Mouse (Mus musculus): ENCODE results near the gene Mapkap1. TPM values are rescaled to one million over a fixed set of nuclear protein-coding genes. Genes with fewer than 3 reads are reported as not detected.

Mapkap1 gene
- polyA plus RNA-seq, 1 experiment, result 43.7 TPM

DNA sequence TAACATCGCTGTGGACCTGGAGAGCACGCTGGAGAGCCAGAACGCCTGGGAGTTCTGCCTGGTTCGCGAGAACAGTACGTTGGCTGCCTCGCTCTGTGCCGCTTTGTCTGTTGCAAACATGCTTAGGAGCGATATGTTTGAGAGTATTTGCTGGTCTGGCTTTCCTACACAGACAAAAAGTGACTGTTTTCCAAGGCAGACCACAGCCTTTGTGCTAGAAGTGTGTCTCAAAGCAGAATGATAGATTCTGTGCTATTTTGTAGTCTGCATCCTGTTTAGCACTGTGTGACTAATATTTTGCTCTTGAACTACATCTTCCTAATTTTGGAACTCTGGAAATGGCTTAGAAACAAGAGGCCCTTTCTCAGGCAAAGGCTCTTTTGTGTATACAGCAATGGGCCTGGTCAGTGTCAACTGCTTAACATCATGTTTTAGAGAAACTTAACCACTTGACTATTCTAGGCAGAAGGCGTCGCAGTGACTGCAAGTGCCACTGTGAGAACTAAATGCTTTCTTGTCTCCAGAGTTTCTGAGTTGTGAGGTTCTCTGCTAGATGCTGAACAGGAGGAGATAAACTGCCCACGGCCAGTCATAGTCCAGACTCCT lies 156.6 kb downstream of the Mapkap1 start:
- TF ChIP-seq POLR2A (IDR thresholded peaks at IDR 0.05; ENCODE audit: borderline replicate concordance, extremely low read depth, low read depth, low read length) (no peak), CTCF (IDR thresholded peaks at IDR 0.05; ENCODE audit: insufficient read depth, low read length) (no peak)
- DNase-seq, result no peak
- 79% methylated on average over 12 of the region's 12 CpGs for WGBS
- Histone ChIP-seq H3K4me3 (replicated peaks; ENCODE audit: extremely low read depth, low read depth, low read length) (no peak overlapping the region), H3K4me1 (ENCODE audit: control insufficient read depth, insufficient read depth, low read length) (no peaks in the 10 kb centered on the region)

- DNase-seq, result no peak
- TF ChIP-seq CTCF (IDR thresholded peaks at IDR 0.05; ENCODE audit: insufficient read depth, low read length) (no peak), POLR2A (IDR thresholded peaks at IDR 0.05; ENCODE audit: borderline replicate concordance, extremely low read depth, low read depth, low read length) (no peak)
Measured at GRCm38 (mm10) chr2:34563865-34564264, 157.3 kb downstream of the Mapkap1 start.

DNA sequence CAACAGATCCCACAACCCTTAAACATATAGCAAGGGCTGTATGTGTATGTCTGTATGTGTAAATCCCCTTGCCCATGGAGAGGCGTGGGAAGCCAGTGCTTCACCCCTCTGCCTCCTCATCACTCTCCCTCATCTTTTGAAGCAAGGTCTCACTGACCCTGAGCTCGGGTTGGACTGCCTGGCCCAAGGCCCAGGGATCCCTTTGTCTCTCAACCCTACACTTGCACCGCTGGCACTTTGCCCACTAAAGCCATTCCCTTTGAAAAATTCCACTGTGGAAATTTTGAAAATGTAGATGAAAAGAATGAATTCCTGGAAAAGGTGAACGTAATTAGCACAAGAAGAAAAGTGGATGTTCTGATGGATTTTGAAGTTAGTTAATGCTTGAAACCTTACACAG lies 159.6 kb downstream of the Mapkap1 start:
- TF ChIP-seq CTCF (IDR thresholded peaks at IDR 0.05; ENCODE audit: insufficient read depth, low read length), result no peak
- no peak for TF ChIP-seq POLR2A (IDR thresholded peaks at IDR 0.05; ENCODE audit: borderline replicate concordance, extremely low read depth, low read depth, low read length)
- Histone ChIP-seq H3K4me1 (ENCODE audit: control insufficient read depth, insufficient read depth, low read length) (no peaks in the 10 kb centered on the region; the same call in 1 of the 2 replicates), H3K4me3 (replicated peaks; ENCODE audit: extremely low read depth, low read depth, low read length) (no peak overlapping the region)
- DNase-seq, result no peak
- WGBS, result 70% methylated on average over 4 of the region's 4 CpGs

More at GRCm38 (mm10) chr2:34563865-34564264, 157.3 kb downstream of the Mapkap1 start:
- Histone ChIP-seq H3K4me1 (ENCODE audit: control insufficient read depth, insufficient read depth, low read length) (no peaks in the 10 kb centered on the region), H3K4me3 (replicated peaks; ENCODE audit: extremely low read depth, low read depth, low read length) (no peak overlapping the region)

GRCm38 (mm10) chr2:34566601-34567000 lies 160.0 kb downstream of the Mapkap1 start:
- 59% methylated on average over 1 of the region's 1 CpGs for WGBS
- no peak for DNase-seq
- TF ChIP-seq POLR2A (IDR thresholded peaks at IDR 0.05; ENCODE audit: borderline replicate concordance, extremely low read depth, low read depth, low read length), result no peak
- no peak for TF ChIP-seq CTCF (IDR thresholded peaks at IDR 0.05; ENCODE audit: insufficient read depth, low read length)
- Histone ChIP-seq H3K4me1 (ENCODE audit: control insufficient read depth, insufficient read depth, low read length) (no peaks in the 10 kb centered on the region; the same call in 1 of the 2 replicates), H3K4me3 (replicated peaks; ENCODE audit: extremely low read depth, low read depth, low read length) (no peak overlapping the region)

DNA sequence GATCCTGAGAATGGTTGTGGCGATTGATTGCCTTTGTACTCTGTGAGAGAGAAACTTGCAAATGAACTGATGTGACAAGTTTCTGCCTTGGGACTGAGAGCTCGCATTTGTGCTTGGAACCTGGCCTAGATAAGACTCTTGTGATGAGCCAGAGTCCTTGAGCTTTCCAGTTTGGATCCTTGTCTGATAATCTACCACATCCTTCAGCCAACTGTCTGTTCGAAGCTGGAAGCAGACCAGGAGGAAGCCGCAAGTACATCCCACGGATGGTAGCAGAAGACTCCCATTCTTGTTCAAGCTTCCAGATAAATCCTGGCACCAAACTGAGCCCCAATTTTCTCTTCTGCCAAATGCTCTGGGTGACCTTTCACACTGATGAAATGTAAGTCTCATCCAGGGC lies 162.6 kb downstream of the Mapkap1 start:
- no peak for DNase-seq
- H3K4me1 ChIP-seq (ENCODE audit: control insufficient read depth, insufficient read depth, low read length), result no peaks in the 10 kb centered on the region; the same call in 1 of the 2 replicates
- 69% methylated on average over 5 of the region's 5 CpGs for WGBS
- no peak for TF ChIP-seq POLR2A (IDR thresholded peaks at IDR 0.05; ENCODE audit: borderline replicate concordance, extremely low read depth, low read depth, low read length)
- TF ChIP-seq CTCF (IDR thresholded peaks at IDR 0.05; ENCODE audit: insufficient read depth, low read length), result no peak
- no peak overlapping the region for H3K4me3 ChIP-seq (replicated peaks; ENCODE audit: extremely low read depth, low read depth, low read length)

DNA sequence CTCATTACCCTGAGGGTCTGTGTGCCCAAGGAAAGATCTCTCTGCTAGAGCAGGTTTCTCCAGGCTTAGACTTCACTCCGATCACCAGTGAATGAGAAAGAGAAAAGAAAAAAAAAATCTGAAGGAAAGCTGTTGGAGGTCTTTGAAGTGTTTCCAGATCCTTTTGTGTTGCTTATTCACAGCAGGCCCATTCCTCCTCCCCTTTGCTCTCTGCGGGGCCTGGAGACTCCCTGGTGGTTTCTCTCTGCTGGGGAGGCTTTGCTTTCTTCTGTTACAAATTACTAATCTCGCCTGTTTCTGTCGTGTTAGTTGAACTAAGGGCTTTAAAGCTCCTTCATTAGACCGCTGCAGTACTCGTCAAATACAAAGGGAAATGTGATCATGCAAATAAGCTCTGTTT lies 163.8 kb downstream of the Mapkap1 start:
- no peak for TF ChIP-seq CTCF (IDR thresholded peaks at IDR 0.05; ENCODE audit: insufficient read depth, low read length)
- no peak for TF ChIP-seq POLR2A (IDR thresholded peaks at IDR 0.05; ENCODE audit: borderline replicate concordance, extremely low read depth, low read depth, low read length)
- WGBS, result 61% methylated on average over 6 of the region's 6 CpGs
- no peak for DNase-seq
- Histone ChIP-seq H3K4me1 (ENCODE audit: control insufficient read depth, insufficient read depth, low read length) (no peaks in the 10 kb centered on the region; the same call in 1 of the 2 replicates), H3K4me3 (replicated peaks; ENCODE audit: extremely low read depth, low read depth, low read length) (no peak overlapping the region)

- no peak overlapping the region for H3K4me3 ChIP-seq (replicated peaks; ENCODE audit: extremely low read depth, low read depth, low read length)
- no peak for DNase-seq
- H3K4me1 ChIP-seq (ENCODE audit: control insufficient read depth, insufficient read depth, low read length), result no peaks in the 10 kb centered on the region; the same call in 1 of the 2 replicates
- TF ChIP-seq POLR2A (IDR thresholded peaks at IDR 0.05; ENCODE audit: borderline replicate concordance, extremely low read depth, low read depth, low read length), result no peak
- TF ChIP-seq CTCF (IDR thresholded peaks at IDR 0.05; ENCODE audit: insufficient read depth, low read length), result no peak
- 59% methylated on average over 1 of the region's 1 CpGs for WGBS
Measured at GRCm38 (mm10) chr2:34571096-34571495, 164.5 kb downstream of the Mapkap1 start.

GRCm38 (mm10) chr2:34573073-34573472 lies 166.5 kb downstream of the Mapkap1 start:
- H3K4me3 ChIP-seq (replicated peaks; ENCODE audit: extremely low read depth, low read depth, low read length), result no peak overlapping the region
- WGBS, result 85% methylated on average over 4 of the region's 4 CpGs
- no peak for DNase-seq
- H3K4me1 ChIP-seq (ENCODE audit: control insufficient read depth, insufficient read depth, low read length), result no peaks in the 10 kb centered on the region; the same call in 1 of the 2 replicates
- TF ChIP-seq CTCF (IDR thresholded peaks at IDR 0.05; ENCODE audit: insufficient read depth, low read length), result no peak
- no peak for TF ChIP-seq POLR2A (IDR thresholded peaks at IDR 0.05; ENCODE audit: borderline replicate concordance, extremely low read depth, low read depth, low read length)

GRCm38 (mm10) chr2:34588546-34588945 lies 182.0 kb downstream of the Mapkap1 start:
- DNase-seq, result no peak
- WGBS, result 73% methylated on average over 8 of the region's 8 CpGs
- H3K4me1 ChIP-seq (ENCODE audit: control insufficient read depth, insufficient read depth, low read length), result no peaks in the 10 kb centered on the region
- TF ChIP-seq CTCF (IDR thresholded peaks at IDR 0.05; ENCODE audit: insufficient read depth, low read length) (no peak), POLR2A (IDR thresholded peaks at IDR 0.05; ENCODE audit: borderline replicate concordance, extremely low read depth, low read depth, low read length) (no peak)
- no peak overlapping the region for H3K4me3 ChIP-seq (replicated peaks; ENCODE audit: extremely low read depth, low read depth, low read length)

DNA sequence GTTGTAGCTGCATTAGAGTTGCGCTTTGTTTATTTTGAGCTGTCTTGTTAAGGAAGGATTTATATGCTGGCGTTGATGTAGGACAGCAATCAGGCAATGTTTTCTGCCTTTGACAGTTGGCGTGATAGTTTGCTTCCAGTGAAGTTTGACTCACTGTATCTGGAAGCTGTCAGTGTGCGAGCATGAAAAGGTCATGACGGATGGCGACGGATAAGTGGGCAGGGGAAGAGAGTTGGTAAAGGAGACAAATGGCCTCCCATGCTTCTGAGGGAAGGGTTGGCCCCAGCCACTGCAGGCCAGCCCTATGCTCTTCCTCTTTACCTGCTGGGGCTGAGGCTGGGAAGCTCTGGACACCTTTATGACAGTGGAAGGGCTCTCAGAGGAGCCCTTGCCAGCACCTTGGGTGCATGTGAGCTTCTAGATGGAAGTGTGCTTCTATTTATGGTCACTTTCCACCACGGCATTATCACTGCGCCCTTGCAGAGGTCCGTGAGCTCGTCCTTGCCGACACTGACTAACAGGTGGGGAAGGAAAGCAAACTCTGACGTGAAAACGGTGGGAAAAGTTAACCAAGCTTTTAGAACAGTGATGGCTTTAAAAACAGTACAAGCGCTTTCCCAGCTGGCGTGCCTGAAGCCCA lies 185.3 kb downstream of the Mapkap1 start:
- TF ChIP-seq POLR2A (IDR thresholded peaks at IDR 0.05; ENCODE audit: borderline replicate concordance, extremely low read depth, low read depth, low read length) (no peak), CTCF (IDR thresholded peaks at IDR 0.05; ENCODE audit: insufficient read depth, low read length) (no peak)
- DNase-seq, result no peak
- H3K4me1 ChIP-seq (ENCODE audit: control insufficient read depth, insufficient read depth, low read length), result no peaks in the 10 kb centered on the region
- no peak overlapping the region for H3K4me3 ChIP-seq (replicated peaks; ENCODE audit: extremely low read depth, low read depth, low read length)
- 72% methylated on average over 16 of the region's 16 CpGs for WGBS
